Mouse (Mus musculus) v-Abl transformed pro-B cells (cell line): ENCODE measurements around the gene Guca1a.
"Not testable (repeated sequence)": the region's sequence is repeated elsewhere in the genome, so short reads cannot be mapped to it uniquely, and the experiment has no call there.

Experiments
- in situ Hi-C, 2 experiments: fragments of 400-800 bp; cut with MboI; formaldehyde crosslinking; loops; one replicate each; pipeline ENCODE4 v1.15.1; 2025; ENCODE audit not compliant: unreplicated experiment in 2 of 2

Gene Guca1a

GRCm38 (mm10) chr17:47400451-47400850 is at the start of gene Guca1a:
Guca1a (minus strand) TSS chr17:47400584.
- in situ Hi-C loops, result no loop called here

DNA sequence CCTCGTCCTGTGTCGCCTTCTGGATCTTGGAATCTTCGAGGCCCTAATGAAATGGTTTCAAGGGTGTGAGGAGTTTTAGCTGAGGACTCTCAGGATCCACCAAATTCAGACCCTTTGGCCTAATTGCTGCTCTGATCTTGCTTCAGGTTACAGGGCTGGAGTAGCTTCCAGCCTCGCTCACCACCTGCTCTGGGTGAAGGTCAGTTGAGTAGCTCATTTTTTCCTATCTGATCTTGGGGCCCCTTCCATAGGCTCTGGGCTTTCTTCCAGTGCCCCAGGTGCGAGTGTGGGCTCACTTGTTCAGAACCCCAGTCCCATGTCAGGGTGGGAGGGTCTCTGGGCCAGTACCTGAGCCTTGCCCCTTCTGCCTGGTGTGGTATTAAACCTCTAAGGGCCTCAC is 49.0 kb upstream of the Guca1a start:
- in situ Hi-C loops, result no loop called here

- in situ Hi-C loops, result no loop called here
Measured at GRCm38 (mm10) chr17:47448523-47449372, 48.4 kb upstream of the Guca1a start.

DNA sequence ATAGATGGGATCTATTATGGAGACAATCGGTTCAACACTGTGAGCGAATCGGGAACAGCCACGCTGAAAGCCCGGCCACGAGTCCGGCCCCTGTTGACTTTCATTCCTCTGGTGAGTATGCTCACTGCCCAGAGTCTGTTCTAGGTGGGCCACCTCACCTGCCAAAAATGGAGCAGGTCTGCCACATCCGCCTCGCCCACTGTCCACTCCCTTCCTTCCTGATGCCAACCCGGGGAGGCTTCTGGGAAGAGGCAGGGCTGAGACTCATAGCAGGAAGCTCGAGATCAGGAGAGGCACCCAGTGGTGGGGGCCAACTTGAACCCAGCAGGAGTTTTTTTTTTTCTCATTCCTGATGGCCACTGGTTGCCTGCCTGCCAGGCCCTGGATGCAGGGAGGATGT is 46.2 kb upstream of the Guca1a start:
- in situ Hi-C loops, result no loop called here

DNA sequence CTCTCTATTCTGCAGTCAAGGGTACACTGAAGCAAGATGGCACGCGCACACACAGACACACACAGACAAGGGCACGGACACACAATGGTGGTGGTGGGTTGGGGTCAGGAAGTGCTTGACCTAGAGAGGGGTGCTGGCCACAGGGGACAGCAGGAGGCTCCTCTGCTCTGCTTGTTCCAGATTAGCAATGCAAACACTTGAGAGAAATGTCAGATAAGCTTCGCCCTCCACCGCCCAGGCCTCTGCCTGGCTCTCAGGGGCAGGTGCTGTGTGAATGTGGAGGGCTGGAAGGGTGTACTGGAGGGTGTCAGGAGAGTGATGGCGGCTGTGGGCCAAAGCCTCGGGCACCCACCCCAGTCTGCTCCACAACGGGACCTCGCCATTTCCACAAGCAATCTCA is 45.6 kb upstream of the Guca1a start:
- in situ Hi-C loops, result no loop called here

DNA sequence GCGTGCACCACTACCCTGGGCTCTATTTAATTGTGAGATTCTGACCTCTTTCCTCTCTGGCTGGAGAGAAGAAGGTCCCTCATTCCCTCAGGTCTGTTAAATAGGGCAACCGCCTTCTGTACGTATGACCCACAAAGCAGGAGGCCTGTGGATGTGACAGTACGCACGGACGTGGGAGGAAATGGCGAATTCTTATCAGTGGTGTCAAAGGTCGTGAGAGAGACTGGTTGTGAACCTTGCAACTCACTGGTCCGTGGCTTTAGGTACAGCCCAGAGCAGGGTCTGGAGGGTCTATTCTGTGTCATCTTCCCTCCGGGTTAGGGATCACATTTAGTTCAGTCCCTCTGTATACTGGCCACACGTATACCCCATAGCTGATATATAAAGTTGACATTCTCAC is 45.1 kb upstream of the Guca1a start:
- in situ Hi-C loops, result no loop called here

- in situ Hi-C loops, result no loop called here
Measured at GRCm38 (mm10) chr17:47444113-47444512, 43.7 kb upstream of the Guca1a start.

GRCm38 (mm10) chr17:47442271-47442670 is 41.9 kb upstream of the Guca1a start:
- in situ Hi-C loops, result no loop called here

- in situ Hi-C loops, result no loop called here
Measured at GRCm38 (mm10) chr17:47441296-47442051, 41.1 kb upstream of the Guca1a start.

GRCm38 (mm10) chr17:47440359-47440890 is 40.0 kb upstream of the Guca1a start:
- in situ Hi-C loops, result no loop called here

DNA sequence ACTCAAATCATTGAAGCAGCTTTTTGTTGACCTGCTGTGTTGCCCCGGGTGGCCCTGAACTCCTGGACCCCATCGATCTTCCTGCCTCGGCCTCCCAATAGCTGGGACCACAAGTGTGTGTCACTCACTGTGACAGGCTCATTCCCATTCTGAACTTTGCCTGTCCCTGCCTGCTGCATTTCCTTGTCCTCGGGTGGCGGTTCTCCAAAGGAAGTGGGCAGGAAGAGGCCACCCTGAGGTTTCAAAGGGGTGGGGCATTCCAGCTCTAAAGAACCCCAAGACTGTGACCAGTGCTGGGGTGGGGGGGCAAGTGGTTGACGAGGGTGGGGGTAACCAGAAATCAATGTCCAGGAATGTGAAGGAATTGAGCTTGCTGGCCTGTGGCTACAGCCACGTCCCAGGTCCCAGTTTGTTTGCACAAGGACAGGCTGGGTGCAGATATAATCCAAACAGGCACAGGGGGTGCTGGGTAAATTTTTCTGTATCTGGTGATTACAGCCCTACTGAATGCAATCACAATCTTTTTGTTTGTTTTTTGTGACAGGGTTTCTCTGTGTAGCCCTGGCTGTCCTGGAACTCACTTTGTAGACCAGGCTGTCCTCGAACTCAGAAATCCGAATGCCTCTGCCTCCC is 39.1 kb upstream of the Guca1a start:
- in situ Hi-C loops, result no loop called here

- in situ Hi-C loops, result no loop called here
Measured at GRCm38 (mm10) chr17:47438611-47439010, 38.2 kb upstream of the Guca1a start.

GRCm38 (mm10) chr17:47436907-47437547 is 36.6 kb upstream of the Guca1a start, which contains the start of gene 1700001C19Rik:
1700001C19Rik (minus strand) TSS chr17:47437376.
- in situ Hi-C loops, result no loop called here

GRCm38 (mm10) chr17:47436156-47436906 is 35.9 kb upstream of the Guca1a start, which contains the start of gene AI661453:
AI661453 (plus strand) TSS chr17:47436615.
- in situ Hi-C loops, result no loop called here

DNA sequence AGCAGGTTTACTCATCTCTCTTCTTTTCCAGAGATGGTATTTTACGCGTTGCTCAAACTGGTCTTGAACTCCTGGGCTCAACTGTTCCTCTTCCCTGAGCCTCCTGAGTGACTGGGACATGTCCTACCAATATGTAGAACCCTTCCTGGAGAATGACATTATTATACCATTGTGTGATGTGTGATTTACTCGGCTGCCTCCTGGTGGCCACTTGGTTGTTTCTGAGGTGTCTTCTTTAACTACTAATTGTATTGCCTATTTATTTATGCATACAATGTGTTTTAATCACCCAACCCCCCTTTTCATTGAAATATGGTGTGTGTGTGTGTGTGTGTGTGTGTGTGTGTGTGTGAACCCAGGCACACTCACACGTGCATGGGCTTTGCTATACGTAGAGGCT is 30.4 kb upstream of the Guca1a start:
- in situ Hi-C loops, result no loop called here

DNA sequence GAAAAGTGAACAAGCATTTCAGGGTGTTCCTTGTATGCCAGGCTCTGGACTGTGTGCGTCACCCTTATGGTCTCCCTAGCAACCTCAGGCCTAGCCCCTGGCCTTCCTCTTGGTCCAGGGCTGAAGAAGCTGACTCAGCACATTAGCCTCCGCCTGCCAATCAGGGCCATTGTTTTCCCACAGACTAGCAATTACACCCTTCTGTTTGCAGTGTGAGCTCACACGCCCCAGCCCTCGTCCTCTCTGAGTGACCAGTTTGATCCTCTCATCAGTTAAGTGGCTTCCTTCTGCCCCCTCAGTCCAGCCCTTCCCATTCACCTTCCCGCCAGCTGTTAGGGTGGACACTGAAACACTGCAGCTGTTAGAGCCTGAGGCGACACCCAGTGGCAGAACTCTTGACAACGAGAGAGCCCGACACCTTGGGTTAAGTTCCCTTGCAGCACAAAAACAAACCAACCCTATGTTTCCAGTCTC is 28.5 kb upstream of the Guca1a start:
- in situ Hi-C loops, result no loop called here

DNA sequence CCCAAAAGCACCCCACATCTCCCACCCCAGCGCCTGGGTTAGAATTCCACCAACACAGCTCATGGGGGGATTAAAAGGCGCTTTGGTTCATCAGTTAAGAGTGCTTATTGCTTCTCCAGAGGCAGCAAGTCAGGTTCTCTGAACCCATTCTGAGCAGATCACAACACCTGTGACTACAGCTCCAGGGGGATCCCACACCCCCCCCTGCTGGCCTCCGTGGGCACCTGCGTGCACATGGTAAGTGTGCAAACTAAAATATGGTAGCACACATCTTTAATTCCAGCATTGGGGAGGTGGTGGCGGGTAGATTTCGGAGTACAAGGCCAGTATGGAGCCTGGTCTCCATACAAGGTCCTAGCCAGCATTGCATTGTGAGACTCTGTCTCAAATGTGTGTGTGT is 26.9 kb upstream of the Guca1a start:
- in situ Hi-C loops, result no loop called here

DNA sequence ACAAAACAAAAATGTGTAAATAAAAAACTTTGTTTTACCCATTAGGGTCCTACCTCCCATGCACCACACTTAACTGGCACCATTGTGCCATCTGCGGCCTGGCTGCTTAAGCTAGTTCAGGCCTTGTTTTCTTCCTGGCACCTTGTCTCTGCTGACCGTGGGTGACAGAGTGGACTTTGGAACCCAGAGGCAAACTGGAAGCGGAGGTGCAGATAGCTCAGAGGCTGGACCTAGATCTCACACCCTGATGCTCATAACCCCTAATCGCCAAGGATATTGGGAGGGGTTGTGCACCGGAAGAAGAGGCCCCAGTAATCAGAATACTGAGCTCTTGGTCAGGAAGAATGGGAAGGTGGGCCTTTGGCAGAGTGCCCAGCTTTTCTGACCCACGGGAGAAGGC is 23.8 kb upstream of the Guca1a start:
- in situ Hi-C loops, result no loop called here

DNA sequence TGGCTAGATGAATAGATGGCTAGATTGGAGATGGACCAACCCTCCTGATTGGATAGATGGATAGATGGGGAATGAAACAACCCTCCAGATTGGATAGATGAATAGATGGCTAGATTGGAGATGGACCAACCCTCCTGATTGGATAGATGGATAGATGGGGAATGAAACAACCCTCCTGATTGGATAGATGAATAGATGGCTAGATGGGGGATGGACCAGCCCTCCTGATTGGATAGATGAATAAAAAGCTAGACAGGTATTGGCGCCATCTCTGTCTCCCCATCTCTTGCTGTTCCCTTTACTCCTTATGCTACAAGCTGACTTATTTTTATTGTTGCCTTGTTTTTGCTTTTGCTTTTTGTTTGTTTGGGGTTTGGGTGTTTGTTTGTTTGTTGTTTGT is 22.2 kb upstream of the Guca1a start:
- in situ Hi-C loops, result not testable (repeated sequence)

DNA sequence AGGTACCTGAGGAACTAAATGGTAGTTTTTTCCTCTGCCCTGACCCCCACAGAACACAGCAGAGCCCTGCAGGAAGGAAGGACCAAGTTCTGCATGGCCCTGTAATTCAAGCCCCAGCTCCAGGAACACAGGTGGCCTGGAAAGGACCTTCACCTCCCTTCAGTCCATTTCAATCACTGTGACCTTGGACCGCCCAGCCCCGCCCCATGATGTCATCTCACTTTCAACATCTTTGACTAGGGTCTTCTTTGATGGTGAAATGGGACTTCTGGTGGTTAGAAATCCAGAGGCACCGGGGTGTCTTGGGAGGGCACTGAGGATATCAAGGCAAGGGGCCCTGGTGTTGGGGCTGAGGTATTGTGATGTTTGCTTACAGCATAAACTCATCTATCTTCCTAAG is 21.2 kb upstream of the Guca1a start:
- in situ Hi-C loops, result no loop called here
